Mouse (Mus musculus) granulocyte monocyte progenitor cell, adult 5-6 weeks (primary cell): ENCODE data around the gene Nudt4. TPM values are rescaled to one million over a fixed set of nuclear protein-coding genes. Genes with fewer than 3 reads are reported as not detected.
A peak's percentile ranks its signal among the peaks of the same experiment; 100 is the strongest.
"Not testable (repeated sequence)": the region's sequence is repeated elsewhere in the genome, so short reads cannot be mapped to it uniquely, and the experiment has no call there.

ENCODE experiments used
- ATAC-seq: replicated peaks from 2 replicates; pipeline ENCODE4 v1.8.0; 2016; ENCODE audit warnings: mild to moderate bottlenecking, moderate TSS enrichment, inconsistent platforms; ENCODE audit not compliant: poor library complexity, severe bottlenecking
- total RNA-seq, 2 experiments: library from RNA; stranded (forward) in 1 of 2; stranded (reverse) in 1 of 2; fragments of 200-712, 200-1000 nt in 1 of 2; fragments of >200 nt in 1 of 2; fragmentation: Nextera tagmentation in 1 of 2; gene quantifications; 2 replicates each; pipeline ENCODE4 v1.2.3; 2014 to 2017

Gene Nudt4
- total RNA-seq, 2 experiments from 2014 or later = 29.7 to 50.5 TPM

DNA sequence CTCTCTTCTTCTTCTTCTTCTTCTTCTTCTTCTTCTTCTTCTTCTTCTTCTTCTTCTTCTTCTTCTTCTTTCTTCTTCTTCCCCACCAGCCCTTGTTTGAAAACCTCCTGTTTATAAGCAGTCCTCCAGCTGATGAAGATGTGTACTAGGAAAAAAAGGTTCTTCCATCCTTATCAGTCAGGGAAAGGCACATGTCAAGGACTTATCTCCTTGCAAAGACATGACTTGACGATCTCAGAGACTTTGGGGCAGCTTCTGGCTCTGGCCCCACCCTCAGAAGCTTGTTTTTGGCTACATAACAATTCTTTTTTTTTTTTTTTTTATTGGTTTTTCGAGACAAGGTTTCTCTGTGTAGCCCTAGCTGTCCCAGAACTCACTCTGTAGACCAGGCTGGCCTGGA is 5.5 kb upstream of the Nudt4 start:
- no peak for ATAC-seq

DNA sequence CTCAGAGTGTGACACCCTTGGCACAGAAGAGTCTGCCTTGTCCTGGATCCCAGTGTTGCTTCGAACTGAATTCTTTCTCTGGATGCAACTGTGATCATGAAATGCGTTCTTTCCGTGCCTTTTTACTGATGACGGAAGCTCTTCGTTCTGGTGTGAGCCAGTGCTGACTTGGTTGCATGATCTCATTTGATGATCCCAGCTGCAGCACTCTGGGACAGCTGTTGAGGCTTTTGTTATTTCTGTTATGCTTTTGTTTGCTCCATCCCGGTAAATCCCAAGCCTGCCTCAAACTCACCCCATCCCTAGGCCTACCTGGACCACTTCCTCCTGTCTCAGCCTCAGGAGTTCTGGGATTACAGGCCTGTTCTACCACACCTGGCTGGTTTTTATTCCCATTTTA is 4.1 kb upstream of the Nudt4 start:
- ATAC-seq = no peak

DNA sequence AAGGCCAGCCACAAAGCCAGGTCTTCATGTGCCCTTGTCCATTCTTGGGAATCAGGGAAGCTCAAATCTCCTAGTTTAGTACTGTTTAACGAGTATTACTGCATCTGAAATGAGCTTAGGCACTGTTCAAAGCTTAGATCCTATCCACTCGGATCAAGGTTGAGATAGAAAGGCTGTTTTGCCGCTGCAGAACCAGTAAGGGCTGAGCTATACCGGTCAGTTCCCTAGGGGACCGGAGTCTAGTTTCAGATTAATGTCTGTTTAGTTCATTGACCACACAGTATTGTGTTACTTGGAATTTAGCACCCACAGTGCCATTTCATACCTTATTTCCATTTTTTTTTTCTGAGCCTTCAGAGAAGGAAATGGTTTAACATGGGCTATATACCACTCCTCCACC is 3.6 kb upstream of the Nudt4 start:
- no peak for ATAC-seq

DNA sequence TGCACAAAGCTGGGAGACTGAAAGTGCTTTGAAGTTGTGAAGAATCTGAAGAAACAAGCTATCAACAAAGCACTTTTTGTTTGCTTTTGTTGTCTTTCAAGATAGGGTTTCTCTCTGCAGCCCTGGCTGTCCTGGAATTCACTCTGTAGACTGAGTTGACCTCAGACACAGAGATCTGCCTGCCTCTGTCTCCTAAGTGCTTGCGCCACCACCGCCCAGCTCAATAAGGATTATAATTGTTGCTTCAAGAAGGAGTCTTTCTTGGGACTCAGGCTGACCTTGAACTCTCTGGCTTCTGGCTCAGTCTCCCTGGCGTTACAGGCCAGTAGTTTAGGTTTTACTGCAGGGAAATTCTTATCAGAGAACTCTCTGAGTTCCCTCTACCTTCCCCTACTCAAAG is 2.8 kb upstream of the Nudt4 start:
- no peak for ATAC-seq

DNA sequence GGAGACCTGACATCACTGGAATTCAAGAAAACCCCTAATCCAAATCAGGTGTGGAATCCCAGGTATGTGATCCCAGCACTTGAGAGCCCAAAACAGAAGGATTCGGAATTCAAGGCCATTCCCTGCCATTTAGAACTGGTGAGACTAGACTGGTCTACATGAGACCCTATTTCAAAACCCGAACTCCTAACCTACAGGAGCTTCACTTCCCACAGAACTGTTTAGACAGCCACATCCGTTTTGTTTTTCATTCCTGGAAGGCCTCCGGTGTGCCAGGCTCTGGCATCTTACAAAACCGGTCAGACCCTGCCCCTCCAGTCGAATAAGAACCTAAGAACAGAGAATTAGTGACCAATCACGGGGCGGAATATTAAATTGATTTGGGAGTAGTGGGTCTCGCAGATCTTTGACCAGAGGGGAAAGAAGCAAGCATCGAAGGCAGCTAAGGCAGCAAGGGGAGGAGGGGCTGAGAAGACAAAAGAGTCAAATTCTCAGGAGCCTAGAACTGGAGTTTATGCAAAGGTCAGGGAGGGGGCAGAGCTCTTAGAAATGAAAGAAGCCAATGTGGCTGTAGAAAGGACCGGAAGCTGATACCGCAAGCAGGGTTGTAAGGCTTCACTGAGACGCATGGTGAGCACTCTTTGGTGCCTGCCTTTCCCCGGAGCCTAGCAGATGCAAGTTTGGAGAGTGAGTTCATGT is 1.4 kb upstream of the Nudt4 start:
- ATAC-seq = peak; percentile 57

DNA sequence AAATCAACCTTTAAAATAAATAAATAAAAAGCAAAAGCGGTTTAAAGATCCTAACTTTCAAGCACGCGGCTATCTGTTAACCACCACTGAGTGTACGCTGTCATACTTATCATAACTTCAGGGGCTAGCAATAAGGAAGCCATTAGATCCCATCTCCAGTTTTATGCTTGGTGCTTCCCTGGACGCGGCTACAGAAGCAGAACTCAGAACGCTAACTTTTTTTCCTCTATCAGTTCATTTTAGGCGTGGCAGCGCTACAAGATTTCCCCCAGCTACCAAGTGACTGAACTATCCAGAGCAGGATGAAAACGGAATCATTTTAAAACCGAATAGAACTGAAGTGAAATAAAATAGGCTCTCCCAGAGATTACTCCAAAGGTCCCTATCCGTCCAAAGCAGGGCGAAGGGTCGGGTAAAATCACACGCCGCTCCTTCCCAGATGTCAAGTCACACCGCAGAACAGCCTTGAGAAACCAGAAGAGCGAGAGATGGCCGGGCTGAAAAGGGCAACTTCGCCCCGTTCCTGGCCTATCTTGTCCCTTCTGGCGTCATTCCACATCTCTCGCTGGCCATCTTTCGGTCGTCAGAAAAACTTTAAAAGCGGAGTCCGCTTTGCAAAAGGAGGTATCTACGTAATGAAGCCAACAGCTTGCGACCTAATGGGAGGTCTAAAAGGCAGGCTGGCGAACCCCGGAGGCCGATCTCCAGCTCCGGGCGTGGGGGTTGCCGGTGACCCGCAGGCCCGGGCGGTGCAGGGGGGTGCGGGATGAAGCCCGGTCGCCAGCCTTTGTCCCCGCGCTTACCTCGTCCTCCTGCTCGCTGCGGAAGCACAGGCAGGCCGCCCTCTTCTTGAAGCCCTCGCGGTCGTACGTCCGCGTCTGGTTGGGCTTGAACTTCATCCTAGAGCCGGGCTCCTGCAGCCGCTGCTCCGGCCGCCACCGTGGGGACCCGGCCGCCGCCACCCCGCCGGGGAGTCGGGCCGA is 796 bp downstream of the Nudt4 start:
- 0 out of 2 replicates have a peak, but pooled peaks have one; percentile 6 for ATAC-seq

DNA sequence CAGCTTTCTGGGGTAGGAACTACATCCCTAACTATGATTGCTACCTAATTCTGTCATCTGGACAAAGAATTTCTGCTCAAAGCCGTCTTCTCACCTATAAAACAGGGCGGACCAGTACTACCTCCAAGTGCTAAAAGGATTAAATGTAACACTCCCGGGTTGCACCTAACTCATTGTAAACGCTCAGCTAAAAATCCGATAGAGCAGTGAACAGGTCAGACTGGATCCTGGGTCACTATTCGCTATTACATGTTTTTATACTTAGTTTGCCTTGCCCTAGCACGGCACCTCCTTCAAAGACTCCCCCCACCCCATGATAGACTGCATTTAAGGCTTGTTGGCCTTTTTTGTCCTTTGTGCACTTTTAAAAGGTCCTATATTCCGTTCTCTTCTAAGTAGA is 1.6 kb downstream of the Nudt4 start:
- no peak for ATAC-seq

DNA sequence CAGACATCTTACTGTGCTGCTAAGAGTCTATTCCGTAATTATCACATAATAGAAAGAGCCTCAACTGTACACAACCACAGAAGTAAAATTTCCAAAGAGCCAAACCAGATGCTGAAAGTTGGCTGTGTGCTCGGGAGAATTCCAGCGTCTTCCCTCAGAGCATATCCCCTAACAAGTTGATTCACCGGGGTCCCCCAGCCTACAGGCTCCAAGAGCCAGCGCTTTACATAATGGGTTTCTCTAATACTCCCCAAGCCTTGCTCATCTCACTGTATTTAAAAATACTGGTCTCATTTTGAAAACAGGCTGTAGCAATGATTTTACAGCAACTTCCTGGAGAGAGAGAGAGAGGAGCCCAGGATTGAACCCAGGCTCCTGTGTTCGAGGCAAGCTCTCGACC is 2.3 kb downstream of the Nudt4 start:
- no peak for ATAC-seq

DNA sequence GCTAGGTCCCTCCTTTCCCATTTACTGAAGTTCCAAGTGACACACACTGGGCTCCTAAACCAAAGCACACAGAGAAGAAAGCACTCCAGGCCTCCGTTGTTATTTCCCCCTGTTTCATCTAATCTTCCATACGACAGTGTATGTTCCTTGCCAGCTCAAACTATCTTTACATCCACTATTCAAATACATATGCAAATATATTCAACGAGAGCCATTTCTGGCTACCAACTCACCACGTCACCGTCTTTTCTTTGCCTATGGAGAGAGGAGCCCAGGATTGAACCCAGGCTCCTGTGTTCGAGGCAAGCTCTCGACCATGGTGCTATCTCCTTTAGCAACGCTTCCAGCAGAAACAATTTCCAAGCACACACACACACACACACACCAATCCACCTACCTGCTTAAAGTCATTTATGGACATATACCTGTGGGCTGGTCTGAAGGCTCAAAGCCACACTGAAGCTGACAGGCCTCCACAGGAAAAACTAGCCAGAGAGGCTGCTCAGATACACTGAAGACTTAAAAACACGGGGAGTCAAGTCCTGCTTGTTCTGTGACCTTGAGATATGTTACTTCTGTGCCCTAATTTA is 3.5 kb downstream of the Nudt4 start:
- ATAC-seq = no peak

DNA sequence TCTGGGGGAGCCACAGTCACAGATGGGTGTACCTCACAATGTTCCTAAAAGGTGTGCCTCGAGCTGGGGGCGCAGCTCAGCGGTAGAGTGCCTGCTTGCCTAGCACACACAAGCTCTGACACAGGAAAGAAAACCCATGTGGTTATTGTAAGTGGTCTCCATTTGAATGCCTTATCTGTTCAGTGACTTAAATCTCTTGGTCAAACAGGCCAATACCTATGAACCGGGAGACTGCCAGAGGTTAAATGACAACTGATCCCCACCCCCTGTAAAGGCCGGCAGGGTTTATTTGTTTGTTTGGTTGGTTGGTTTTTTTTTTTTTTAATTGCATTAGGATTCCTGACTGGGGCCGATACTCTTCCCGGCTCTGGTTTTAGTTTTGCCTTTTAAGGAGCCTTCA is 4.5 kb downstream of the Nudt4 start:
- no peak for ATAC-seq

DNA sequence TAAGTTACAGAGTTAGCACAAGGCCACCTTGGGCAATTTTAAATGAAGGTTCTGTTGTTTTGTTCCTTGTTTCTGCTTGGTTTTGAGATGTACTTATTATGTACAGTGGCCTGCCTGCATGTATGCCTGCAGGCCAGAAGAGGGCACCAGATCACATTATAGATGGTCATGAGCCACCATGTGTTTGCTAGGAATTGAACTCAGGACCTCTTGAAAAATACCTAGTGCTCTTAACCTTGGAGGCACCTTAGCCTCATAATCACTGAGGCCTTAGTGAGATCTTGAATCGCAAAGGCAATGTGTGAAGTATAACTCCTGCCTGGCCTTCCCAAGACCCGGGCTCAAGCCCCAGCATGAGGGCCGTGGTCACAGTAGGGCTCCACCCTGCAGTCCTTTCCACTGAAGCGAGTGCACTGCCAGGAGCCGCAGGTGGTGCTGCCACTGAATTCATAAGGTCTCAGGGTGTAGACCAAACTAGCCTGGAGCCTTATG is 6.6 kb downstream of the Nudt4 start:
- ATAC-seq = peak; percentile 65

DNA sequence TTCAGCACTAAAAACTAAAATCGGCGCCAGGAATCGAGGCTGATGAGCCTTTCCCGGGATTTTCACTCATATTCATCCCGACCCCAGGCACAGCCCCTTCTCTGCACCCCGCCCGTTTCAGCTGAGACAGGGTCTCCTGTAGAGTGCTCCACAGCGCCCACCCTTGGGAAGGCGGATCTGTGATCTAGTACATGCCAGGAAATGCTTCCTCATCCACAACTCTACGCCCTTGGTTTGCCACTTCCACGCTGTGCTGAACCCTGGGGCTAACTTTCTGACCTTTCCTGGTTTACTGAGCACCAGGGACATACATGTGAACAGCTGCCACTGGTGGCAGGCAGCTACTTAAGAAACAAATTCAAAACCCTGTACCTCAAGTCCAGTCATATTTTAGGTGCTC is 8.1 kb downstream of the Nudt4 start:
- no peak for ATAC-seq

DNA sequence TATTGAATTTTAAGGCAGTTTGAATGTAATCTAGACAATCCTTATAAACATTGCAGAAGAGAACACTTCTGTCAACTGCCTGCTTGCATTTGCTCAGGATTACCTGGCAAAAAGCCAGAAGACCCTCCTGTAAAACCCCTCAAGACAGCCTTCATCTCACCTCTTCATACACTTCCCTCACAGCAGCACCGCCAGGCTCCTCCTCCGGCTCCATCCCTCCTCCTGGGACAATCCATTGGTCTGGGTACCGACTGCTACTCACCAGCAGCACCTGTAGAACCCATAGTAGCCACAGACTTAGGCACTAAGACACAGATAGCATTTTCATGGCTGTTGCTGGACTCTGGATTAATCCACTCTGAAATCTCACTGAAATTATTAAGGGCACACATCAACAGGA is 11.6 kb downstream of the Nudt4 start:
- no peak for ATAC-seq

DNA sequence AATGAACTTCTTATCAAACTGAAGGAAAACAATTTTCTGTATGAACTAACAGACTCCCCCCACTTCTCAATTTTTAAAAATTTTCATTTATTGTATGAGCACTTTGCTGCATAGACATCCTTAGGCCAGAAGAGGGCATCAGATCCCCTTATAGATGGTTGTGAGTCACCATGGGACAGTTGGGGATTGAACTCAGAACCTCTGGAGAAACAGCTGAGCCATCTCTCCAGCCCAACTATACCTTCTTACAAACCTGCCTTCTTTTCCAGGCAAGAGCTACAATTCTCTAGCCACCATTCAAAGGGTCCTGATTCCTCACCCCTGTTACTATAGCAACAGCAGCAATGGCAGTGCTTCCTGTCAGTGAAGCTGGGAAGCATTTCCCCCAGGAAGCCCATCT is 12.2 kb downstream of the Nudt4 start:
- peak; percentile 29; the same call in 1 of the 2 replicates for ATAC-seq

DNA sequence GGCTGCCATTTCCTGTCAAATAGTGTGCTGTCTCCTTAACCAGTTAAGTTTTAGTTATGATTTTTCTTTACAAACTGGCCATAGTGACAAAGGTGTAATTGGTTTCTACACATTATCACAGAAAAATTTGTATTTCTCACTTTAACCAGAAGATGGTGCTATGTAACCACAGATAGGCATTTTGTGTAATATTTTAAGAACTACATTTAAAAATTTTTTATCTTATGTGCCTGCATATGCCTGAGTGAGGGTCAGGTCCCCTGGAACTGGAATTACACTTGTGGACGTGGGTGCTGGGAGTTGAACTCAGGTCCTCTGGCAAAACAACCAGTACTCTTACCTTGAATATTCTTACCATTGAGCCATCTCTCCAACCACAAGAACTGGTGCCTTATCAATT is 13.4 kb downstream of the Nudt4 start:
- ATAC-seq = no peak; the same call in 1 of the 2 replicates

DNA sequence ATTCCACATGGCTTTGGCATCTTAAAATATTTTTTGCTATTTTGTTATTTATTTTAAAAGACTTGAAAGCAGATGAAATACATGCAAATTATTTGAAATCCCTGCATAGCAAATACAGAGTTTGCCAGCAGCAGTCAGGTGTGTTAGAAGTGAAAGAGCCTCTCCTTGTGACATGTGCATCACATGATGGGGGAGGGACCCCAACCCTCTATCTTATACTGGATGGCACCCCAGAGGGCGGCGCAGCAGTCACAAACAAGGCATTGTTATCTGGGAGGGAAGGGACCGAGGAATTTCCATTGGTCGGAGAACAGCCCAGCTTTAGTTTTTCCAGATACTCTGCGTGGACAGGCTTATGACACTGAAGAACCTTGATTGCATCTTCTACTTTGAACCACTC is 14.9 kb downstream of the Nudt4 start:
- ATAC-seq = not testable (repeated sequence)

DNA sequence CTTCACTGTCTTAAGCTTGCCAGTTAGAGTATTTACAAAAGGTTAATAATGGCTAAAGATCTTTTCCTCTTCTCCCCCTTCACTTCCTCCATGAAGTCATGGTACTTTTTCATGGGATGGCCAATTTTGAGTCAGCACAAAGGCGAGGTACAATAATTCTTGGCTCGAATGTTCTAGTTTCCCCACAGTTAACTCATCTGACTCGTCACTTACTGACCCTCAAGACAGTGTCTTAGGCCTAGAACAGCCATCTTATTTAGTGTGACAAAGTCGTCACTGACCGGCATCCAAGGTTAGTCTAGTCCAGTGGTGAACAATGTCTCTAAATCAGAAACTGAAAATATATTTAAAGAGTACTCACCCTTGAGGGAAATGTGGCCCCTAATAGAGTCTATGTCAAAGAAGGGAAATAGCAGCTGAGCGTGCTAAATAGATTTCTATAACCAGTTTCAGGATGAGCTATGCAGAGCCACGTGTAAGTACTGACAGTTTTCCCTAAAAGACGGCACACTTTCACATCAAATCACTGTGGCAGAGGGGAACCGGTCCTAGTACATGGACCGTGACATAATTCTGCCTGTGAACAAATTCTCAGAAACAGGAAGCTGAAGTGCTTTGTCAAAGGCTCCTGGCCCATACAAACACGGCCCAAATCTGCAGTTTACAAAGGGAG is 15.7 kb downstream of the Nudt4 start:
- no peak; the same call in 1 of the 2 replicates for ATAC-seq

DNA sequence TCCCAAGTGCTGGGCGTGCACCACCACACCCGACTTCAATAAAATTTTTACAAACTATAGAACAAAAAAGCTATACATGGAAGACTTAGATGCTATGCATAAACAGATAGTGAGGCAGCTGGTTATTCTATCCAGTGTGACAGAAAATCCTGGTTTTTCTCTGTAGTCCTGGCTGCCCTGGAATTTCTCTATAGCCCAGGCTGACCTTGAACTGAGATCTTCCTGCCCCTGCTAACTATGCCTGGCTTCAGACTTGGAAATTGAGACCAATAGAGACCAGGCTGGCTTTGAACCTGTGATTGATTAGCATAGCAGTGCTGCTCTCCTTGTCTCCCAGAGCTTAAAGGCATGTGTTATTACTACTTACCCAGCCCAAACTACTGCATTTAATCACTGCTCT is 17.8 kb downstream of the Nudt4 start:
- ATAC-seq = no peak

DNA sequence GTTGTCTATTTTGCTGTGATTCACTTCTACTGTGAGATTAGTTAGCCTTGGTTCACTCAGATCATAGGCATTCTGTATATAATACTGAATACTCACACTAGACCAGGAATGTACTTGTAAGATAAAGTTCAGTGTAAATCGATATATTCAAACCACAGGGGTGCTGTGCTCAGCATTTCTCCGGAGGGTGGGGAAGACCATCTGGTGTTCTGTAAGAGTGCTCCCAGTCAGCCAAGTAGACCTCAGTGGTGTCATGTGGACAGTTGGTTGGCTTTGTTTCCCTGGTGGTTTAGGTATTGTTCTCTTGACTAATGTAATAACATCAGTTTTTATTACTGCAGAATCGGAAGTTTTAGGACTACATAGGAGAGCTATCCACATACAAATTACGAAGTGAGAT is 18.9 kb downstream of the Nudt4 start:
- no peak for ATAC-seq

DNA sequence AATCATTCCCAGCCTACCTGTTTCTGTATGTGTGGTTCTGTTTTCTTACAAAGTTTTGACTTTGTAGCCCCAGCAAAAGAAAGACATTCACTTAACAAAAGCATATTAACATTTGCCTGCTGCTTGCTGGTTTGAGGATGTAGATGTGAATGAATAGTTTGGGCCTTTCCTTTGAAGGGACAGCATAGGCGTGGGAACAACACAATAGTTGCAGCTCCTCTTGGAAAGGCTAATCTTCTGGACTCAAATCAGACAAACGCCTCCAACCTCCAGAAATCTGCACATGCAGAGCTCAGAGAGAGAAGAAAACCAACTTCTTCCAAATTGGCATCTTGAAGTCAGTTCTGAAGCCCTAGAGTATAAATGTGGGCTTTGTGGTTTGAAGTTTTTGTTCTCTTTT is 19.3 kb downstream of the Nudt4 start:
- no peak for ATAC-seq
